18 mouse cellular contexts compared by ENCODE assay signal in genomic region chr6:113036463-113037175, GRCm38 (mm10). TPM values are rescaled to one million over a fixed set of nuclear protein-coding genes. Genes with fewer than 3 reads are reported as not detected.
DNase-seq lines count a peak whose midpoint lies in the region; ATAC-seq and TF ChIP-seq lines count a peak whose summit lies in the region.
"Had no signal": no experiment of that assay in that cellular context is flagged by ENCODE, and none has a peak within 500 bp of the region (broad histone marks: within the 10 kb centered on the region; RNA-seq: fewer than 3 reads in every experiment).

No protein-coding gene starts in this region.

- no peak overlapping the region for H3K27ac ChIP-seq in hindbrain, postnatal 0 days
- H3K27ac ChIP-seq in hindbrain, embryonic 11.5 days (ENCODE audit: low read depth, low read length), result no peak overlapping the region
- H3K27ac ChIP-seq in liver, embryonic 14.5 days, result no peak overlapping the region
- H3K27ac ChIP-seq in liver, embryonic 12.5 days, result no peak overlapping the region
- H3K27ac ChIP-seq in embryonic facial prominence, embryonic 14.5 days (replicated peaks; ENCODE audit: low read depth, low read length), result peak overlapping the region; percentile 23
- H3K27ac ChIP-seq: heart, adult 2 months; hindbrain, embryonic 13.5 days; limb, embryonic 12.5 days had no signal

- no peak overlapping the region for H3K9ac ChIP-seq in hindbrain, postnatal 0 days (replicated peaks; ENCODE audit: low read length)
- no peak overlapping the region for H3K9ac ChIP-seq in hindbrain, embryonic 11.5 days (ENCODE audit: low read depth, low read length)
- H3K9ac ChIP-seq in liver, embryonic 14.5 days (replicated peaks), result no peak overlapping the region
- H3K9ac ChIP-seq in liver, embryonic 12.5 days, result no peak overlapping the region
- H3K9ac ChIP-seq in embryonic facial prominence, embryonic 14.5 days (ENCODE audit: low read depth, low read length), result no peak overlapping the region
- H3K9ac ChIP-seq: hindbrain, embryonic 13.5 days; limb, embryonic 12.5 days had no signal

- no peak overlapping the region for H3K4me3 ChIP-seq in hindbrain, postnatal 0 days (ENCODE audit: low read length)
- H3K4me3 ChIP-seq in hindbrain, embryonic 11.5 days (ENCODE audit: low read depth, low read length), result no peak overlapping the region
- H3K4me3 ChIP-seq in liver, embryonic 14.5 days (ENCODE audit: insufficient read depth in 1 of 2, low read depth in 2 of 2, low read length in 2 of 2), result no peak overlapping the region
- no peak overlapping the region for H3K4me3 ChIP-seq in liver, embryonic 12.5 days
- H3K4me3 ChIP-seq in embryonic facial prominence, embryonic 14.5 days (ENCODE audit: low read depth, low read length), result no peak overlapping the region
- H3K4me3 ChIP-seq: heart, adult 2 months; hindbrain, embryonic 13.5 days; limb, embryonic 12.5 days had no signal

- no peak for DNase-seq in hindbrain, postnatal 0 days (ENCODE audit: low spot score)
- no peak for DNase-seq in hindbrain, embryonic 11.5 days (ENCODE audit: low spot score)
- DNase-seq in liver, embryonic 14.5 days (ENCODE audit: low read depth in 3 of 3, low spot score in 3 of 3), result no peak
- peak; percentile 56 for DNase-seq in ES-CJ7 (ENCODE audit: low read depth, low spot score)
- no peak for DNase-seq in embryonic facial prominence, embryonic 14.5 days (ENCODE audit: low spot score)
- no peak for DNase-seq in frontal cortex, postnatal 36 days (ENCODE audit: low spot score in 2 of 2)
- DNase-seq: adrenal gland, postnatal 14 days; cerebellum, adult 11-12 months; cerebellum, postnatal 14 days; gastrocnemius, postnatal 10 days; heart, adult 2 months; lung, adult 18-20 months; lung, postnatal 36 days; retina, postnatal 1 day had no signal

- no peaks in the 10 kb centered on the region for H3K36me3 ChIP-seq in hindbrain, postnatal 0 days (ENCODE audit: insufficient read depth, low read length)
- H3K36me3 ChIP-seq in hindbrain, embryonic 11.5 days (ENCODE audit: control insufficient read depth, insufficient read depth, low read length), result no peaks in the 10 kb centered on the region
- H3K36me3 ChIP-seq in liver, embryonic 14.5 days (replicated peaks; ENCODE audit: control insufficient read depth, insufficient read depth, low read depth), result no peaks in the 10 kb centered on the region
- no peaks in the 10 kb centered on the region for H3K36me3 ChIP-seq in liver, embryonic 12.5 days
- H3K36me3 ChIP-seq in embryonic facial prominence, embryonic 14.5 days (ENCODE audit: control insufficient read depth, insufficient read depth, low read length), result no peaks in the 10 kb centered on the region
- H3K36me3 ChIP-seq: hindbrain, embryonic 13.5 days; limb, embryonic 12.5 days had no signal

- no peak for TF ChIP-seq EP300 in liver, embryonic 14.5 days (IDR thresholded peaks at IDR 0.05; ENCODE audit: low read depth)

- H3K4me2 ChIP-seq in hindbrain, postnatal 0 days (ENCODE audit: low read depth, low read length), result no peak overlapping the region
- no peak overlapping the region for H3K4me2 ChIP-seq in hindbrain, embryonic 11.5 days (replicated peaks; ENCODE audit: low read depth, low read length)
- H3K4me2 ChIP-seq in liver, embryonic 14.5 days (ENCODE audit: low read depth), result no peak overlapping the region
- H3K4me2 ChIP-seq in liver, embryonic 12.5 days, result no peak overlapping the region
- H3K4me2 ChIP-seq in embryonic facial prominence, embryonic 14.5 days (ENCODE audit: low read depth, low read length), result no peak overlapping the region
- H3K4me2 ChIP-seq: hindbrain, embryonic 13.5 days; limb, embryonic 12.5 days had no signal

- H3K27me3 ChIP-seq in hindbrain, postnatal 0 days (ENCODE audit: insufficient read depth, low read length), result no peaks in the 10 kb centered on the region
- H3K27me3 ChIP-seq in hindbrain, embryonic 11.5 days (ENCODE audit: control insufficient read depth, insufficient read depth, low read length), result no peaks in the 10 kb centered on the region
- no peaks in the 10 kb centered on the region for H3K27me3 ChIP-seq in liver, embryonic 14.5 days (ENCODE audit: control insufficient read depth, insufficient read depth, low read length)
- 0 out of 2 replicates have a peak, but pooled peaks cover 5% of the 10 kb centered on the region for H3K27me3 ChIP-seq in liver, embryonic 12.5 days (replicated peaks)
- no peaks in the 10 kb centered on the region for H3K27me3 ChIP-seq in embryonic facial prominence, embryonic 14.5 days (replicated peaks; ENCODE audit: control insufficient read depth, insufficient read depth, low read length)
- H3K27me3 ChIP-seq: hindbrain, embryonic 13.5 days; limb, embryonic 12.5 days had no signal

- peak; percentile 25 for TF ChIP-seq CTCF in hindbrain, postnatal 0 days (IDR thresholded peaks at IDR 0.05; ENCODE audit: low read depth)
- TF ChIP-seq CTCF in liver, embryonic 14.5 days (IDR thresholded peaks at IDR 0.05; ENCODE audit: low read depth), result peak; percentile 19; the same call in 1 of the 2 replicates

- 68% methylated on average over 4 of the region's 4 CpGs for whole genome bisulfite sequencing in hindbrain, postnatal 0 days
- 65% methylated on average over 4 of the region's 4 CpGs for WGBS in hindbrain, embryonic 11.5 days
- WGBS in liver, embryonic 14.5 days (ENCODE audit: insufficient replicate concordance), result 61% methylated on average over 4 of the region's 4 CpGs
- WGBS in liver, embryonic 12.5 days (ENCODE audit: insufficient replicate concordance), result 60% methylated on average over 4 of the region's 4 CpGs
- 58% methylated on average over 4 of the region's 4 CpGs for WGBS in embryonic facial prominence, embryonic 14.5 days

- no peaks in the 10 kb centered on the region for H3K9me3 ChIP-seq in hindbrain, postnatal 0 days (ENCODE audit: low read length)
- no peaks in the 10 kb centered on the region for H3K9me3 ChIP-seq in hindbrain, embryonic 11.5 days (ENCODE audit: control insufficient read depth, low read length)
- H3K9me3 ChIP-seq in liver, embryonic 14.5 days (ENCODE audit: control insufficient read depth, low read length), result no peaks in the 10 kb centered on the region
- H3K9me3 ChIP-seq in liver, embryonic 12.5 days (replicated peaks), result no peaks in the 10 kb centered on the region
- no peaks in the 10 kb centered on the region for H3K9me3 ChIP-seq in embryonic facial prominence, embryonic 14.5 days (ENCODE audit: control insufficient read depth, low read length)
- H3K9me3 ChIP-seq: hindbrain, embryonic 13.5 days; limb, embryonic 12.5 days had no signal

- no peak for ATAC-seq in hindbrain, postnatal 0 days
- no peak for ATAC-seq in hindbrain, embryonic 11.5 days (ENCODE audit: low FRiP score)
- no peak for ATAC-seq in liver, embryonic 14.5 days (ENCODE audit: insufficient read depth)
- ATAC-seq in liver, embryonic 12.5 days, result no peak
- ATAC-seq in embryonic facial prominence, embryonic 14.5 days (ENCODE audit: low read depth), result no peak
- ATAC-seq: activated CD4-positive, CD25-positive, alpha-beta regulatory T cell, adult 4 months had no signal

- no peaks in the 10 kb centered on the region for H3K4me1 ChIP-seq in hindbrain, postnatal 0 days (ENCODE audit: insufficient read depth, low read length)
- H3K4me1 ChIP-seq in hindbrain, embryonic 11.5 days (replicated peaks; ENCODE audit: control insufficient read depth, insufficient read depth, low read length), result 0 out of 2 replicates have a peak, but pooled peaks cover 3% of the 10 kb centered on the region
- peaks cover 8 to 19% of the 10 kb centered on the region in 2 experiments for H3K4me1 ChIP-seq in liver, embryonic 14.5 days (replicated peaks; ENCODE audit: control insufficient read depth in 2 of 2, insufficient read depth in 2 of 2, low read length in 1 of 2)
- peaks cover 27% of the 10 kb centered on the region for H3K4me1 ChIP-seq in liver, embryonic 12.5 days
- no peaks in the 10 kb centered on the region for H3K4me1 ChIP-seq in embryonic facial prominence, embryonic 14.5 days (ENCODE audit: control insufficient read depth, insufficient read depth, low read length)

RNA-seq across cellular contexts. Expression of gene Thumpd3, which starts 9.4 kb away (rescaled TPM):
- total RNA-seq in hindbrain, postnatal 0 days (2014; rRNA removed), result 29.3 and 42.2 TPM in 2 replicates
- polyA plus RNA-seq in hindbrain, postnatal 0 days (2015; fragmentation: Nextera tagmentation; extraction: Ambion mirVana), result 45.3 and 45.5 TPM in 2 replicates
- polyA plus RNA-seq in hindbrain, embryonic 11.5 days (2014; fragmentation: Nextera tagmentation; extraction: Ambion mirVana), result 57.4 and 58.0 TPM in 2 replicates
- 14.0 and 19.6 TPM in 2 replicates for polyA plus RNA-seq in liver, embryonic 14.5 days (2012; rRNA removed)
- polyA plus RNA-seq in liver, embryonic 14.5 days (2014; fragmentation: Nextera tagmentation; extraction: Ambion mirVana), result 35.4 and 35.7 TPM in 2 replicates
- polyA plus RNA-seq in liver, embryonic 12.5 days (2016; fragmentation: Nextera tagmentation; extraction: Ambion mirVana), result 53.1 and 57.0 TPM in 2 replicates
- 36.1 and 38.9 TPM in 2 replicates for polyA plus RNA-seq in embryonic facial prominence, embryonic 14.5 days (2014; fragmentation: Nextera tagmentation; extraction: Ambion mirVana)

RNA-seq across cellular contexts. Expression of gene Setd5, which starts 40.5 kb away (rescaled TPM):
- total RNA-seq in hindbrain, postnatal 0 days (2014; rRNA removed), result 82.3 and 94.4 TPM in 2 replicates
- 47.1 and 50.0 TPM in 2 replicates for polyA plus RNA-seq in hindbrain, postnatal 0 days (2015; fragmentation: Nextera tagmentation; extraction: Ambion mirVana)
- 74.7 and 91.1 TPM in 2 replicates for polyA plus RNA-seq in hindbrain, embryonic 11.5 days (2014; fragmentation: Nextera tagmentation; extraction: Ambion mirVana)
- 10.5 and 11.8 TPM in 2 replicates for polyA plus RNA-seq in liver, embryonic 14.5 days (2012; rRNA removed)
- 14.1 and 16.2 TPM in 2 replicates for polyA plus RNA-seq in liver, embryonic 14.5 days (2014; fragmentation: Nextera tagmentation; extraction: Ambion mirVana)
- polyA plus RNA-seq in liver, embryonic 12.5 days (2016; fragmentation: Nextera tagmentation; extraction: Ambion mirVana), result 27.2 and 30.1 TPM in 2 replicates
- 81.5 and 89.9 TPM in 2 replicates for polyA plus RNA-seq in embryonic facial prominence, embryonic 14.5 days (2014; fragmentation: Nextera tagmentation; extraction: Ambion mirVana)
